Mouse (Mus musculus): Measurements from ENCODE around the gene Clec16a.

Gene Clec16a

DNA sequence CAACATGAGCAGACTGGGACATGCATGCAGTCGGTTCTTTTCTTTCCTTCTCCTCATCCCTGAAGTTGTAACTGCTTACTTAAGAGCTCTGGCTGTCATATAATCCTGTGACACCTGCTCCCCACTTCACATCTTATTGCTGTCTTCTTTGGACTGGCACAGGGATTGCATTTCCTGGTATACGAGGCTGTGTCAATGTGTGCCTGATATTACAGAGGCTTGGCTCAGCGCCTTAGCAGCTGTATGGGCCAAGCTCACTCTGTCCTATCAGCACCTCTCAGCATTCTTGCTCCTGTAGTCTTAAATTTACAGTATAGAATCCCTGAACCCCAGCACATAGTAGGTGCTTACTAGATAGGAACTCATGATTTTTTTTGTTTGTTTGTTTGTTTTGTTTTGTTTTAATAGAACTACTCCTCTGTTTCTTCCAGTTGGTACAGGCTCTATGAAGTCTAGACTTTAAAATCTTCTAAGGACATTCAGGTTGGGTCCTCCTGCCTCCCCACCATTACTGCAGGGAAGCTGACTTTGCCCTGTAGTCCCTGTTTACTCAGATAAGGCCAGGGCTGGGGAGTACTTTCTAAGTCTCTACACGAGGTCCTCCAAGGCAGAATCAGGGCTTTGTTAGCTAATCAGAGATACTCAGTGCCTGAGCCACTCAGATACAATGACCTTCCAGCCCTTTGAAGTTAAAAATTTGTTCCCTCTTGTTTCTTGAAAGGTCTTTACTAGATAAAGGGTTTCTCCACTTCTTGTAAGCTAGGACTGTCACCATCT, 97.9 kb downstream of the Clec16a start:
- no peak for DNase-seq (ENCODE audit: low read depth, low spot score)

DNA sequence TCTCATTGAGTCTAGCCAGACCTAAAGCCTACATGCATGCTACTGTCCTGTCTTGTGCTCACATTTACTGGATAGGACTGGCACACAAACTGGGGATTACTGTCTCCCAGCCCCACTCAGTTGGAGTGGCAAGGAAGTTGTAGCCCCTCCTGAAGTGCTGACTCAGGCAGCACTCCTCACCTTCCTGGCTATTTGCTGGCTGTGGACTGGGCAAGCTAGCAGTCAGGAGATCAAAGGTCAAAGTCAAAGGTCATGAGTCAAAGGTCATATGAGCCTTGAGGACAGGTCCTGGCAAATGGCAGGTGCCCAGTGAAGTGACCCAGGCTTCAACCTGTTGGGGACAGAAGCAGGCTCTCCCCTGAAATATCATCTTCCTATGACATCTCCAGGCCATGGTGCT, 99.1 kb downstream of the Clec16a start:
- DNase-seq (ENCODE audit: low read depth, low spot score), result no peak

- no peak for DNase-seq (ENCODE audit: low read depth, low spot score)
Measured at GRCm38 (mm10) chr16:10644731-10645130, 99.6 kb downstream of the Clec16a start.

- DNase-seq (ENCODE audit: low read depth, low spot score), result peak; percentile 44
Measured at GRCm38 (mm10) chr16:10651804-10652203, 106.7 kb downstream of the Clec16a start.

DNA sequence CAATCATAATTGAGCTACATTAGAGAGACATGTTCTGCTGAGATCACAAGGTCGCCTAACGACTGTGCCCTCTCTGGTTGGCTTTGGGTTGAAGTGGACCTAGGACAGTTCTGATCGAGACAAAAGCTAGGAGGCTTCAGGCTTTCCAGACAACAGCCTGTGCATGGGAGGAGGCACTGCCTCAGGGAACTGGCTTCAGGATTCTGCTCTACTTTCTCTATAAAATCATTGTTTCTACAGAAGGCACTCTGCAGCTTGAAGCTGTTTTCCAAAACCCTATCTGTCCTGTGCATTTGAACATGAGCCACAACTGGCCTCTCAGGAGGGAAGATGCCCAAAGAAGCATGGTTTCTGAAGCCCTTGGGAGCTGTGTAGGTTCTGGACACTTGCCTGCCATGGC, 107.8 kb downstream of the Clec16a start:
- no peak for DNase-seq (ENCODE audit: low read depth, low spot score)

GRCm38 (mm10) chr16:10655236-10655635, 110.1 kb downstream of the Clec16a start:
- DNase-seq (ENCODE audit: low read depth, low spot score), result no peak

GRCm38 (mm10) chr16:10655926-10656325, 110.8 kb downstream of the Clec16a start:
- DNase-seq (ENCODE audit: low read depth, low spot score), result no peak

DNA sequence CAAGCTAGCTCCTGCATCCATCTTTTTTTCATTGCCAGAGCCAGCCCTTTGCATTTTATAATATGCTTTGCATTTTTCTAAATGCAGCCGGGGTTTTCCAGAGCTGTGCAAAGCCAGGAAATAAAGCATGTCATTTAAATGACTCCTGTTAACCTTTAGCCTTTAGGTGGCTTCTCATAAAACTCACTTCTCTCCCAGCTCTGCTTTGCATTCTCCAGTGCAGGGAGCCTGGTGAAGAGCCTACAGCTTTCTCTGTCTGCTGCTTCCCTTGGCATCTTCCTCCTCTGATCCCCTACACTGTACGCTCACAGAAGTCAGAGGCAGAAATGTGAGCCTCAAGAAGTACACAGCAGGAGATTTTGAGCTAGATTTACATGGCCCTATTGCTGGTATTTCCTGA, 111.3 kb downstream of the Clec16a start:
- no peak for DNase-seq (ENCODE audit: low read depth, low spot score)

- no peak for DNase-seq (ENCODE audit: low read depth, low spot score)
Measured at GRCm38 (mm10) chr16:10656939-10657338, 111.8 kb downstream of the Clec16a start.

- DNase-seq (ENCODE audit: low read depth, low spot score), result no peak
Measured at GRCm38 (mm10) chr16:10659211-10659610, 114.1 kb downstream of the Clec16a start.

DNA sequence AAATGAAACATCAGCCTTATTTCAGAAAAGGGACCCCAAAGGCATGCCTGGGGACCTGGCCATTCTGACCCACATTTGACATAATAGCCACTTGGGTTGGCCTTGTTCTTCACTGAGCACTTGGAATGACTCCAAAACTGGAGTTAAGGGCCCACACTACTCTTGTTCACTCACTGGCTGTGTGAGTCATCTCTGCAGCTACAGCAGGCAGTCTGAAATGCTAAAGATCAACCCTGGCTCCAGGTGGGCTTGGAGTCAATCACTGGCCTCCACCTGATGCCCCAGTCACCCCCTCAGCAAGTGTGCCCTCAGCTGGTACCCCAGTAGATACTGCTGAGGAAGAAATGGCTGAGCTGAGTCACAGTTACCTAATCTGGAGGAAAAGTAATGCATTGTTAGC, 115.4 kb downstream of the Clec16a start:
- no peak for DNase-seq (ENCODE audit: low read depth, low spot score)

DNA sequence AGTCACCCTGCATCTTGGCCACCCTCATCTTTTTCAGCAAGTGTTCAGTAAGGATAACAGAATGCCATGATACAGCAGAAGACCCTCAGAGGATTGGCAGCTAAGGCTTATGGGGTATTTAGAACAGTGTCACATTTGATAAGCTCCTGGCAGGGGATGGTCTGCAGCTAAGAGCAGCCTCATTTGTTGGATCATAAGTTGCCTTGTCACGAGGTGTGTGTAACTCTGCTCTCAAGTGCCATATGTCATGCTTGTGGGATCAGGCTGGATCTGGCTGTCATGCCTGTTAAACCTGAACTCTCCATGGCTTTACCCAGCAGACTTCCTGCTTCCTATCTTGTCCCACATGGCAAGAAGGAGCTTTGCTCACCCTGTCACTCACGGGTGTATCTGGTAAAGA, 116.2 kb downstream of the Clec16a start:
- DNase-seq (ENCODE audit: low read depth, low spot score), result no peak

GRCm38 (mm10) chr16:10663890-10664731, 119.0 kb downstream of the Clec16a start:
- DNase-seq (ENCODE audit: low read depth, low spot score), result no peak

GRCm38 (mm10) chr16:10664921-10665894, 120.1 kb downstream of the Clec16a start:
- no peak for DNase-seq (ENCODE audit: low read depth, low spot score)

DNA sequence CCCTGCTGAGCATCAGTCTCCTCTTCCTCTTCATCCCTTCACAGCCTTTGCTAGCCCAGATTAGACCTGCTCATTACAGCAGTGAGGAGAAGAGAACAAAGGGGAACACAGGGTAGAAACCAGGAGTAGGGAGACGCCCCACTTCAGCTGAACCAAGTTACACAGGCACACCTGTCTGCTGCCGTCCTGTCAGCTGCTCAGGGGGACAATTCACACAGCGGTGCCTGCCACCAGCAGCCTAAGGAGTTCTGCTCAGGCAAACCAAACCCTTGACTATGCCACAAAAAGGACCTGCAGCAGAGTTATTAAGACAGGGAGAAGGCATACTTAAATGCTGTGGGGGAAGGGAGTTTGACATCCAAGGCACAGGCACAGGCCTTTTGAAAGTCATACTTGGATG, 121.6 kb downstream of the Clec16a start:
- DNase-seq (ENCODE audit: low read depth, low spot score), result no peak

DNA sequence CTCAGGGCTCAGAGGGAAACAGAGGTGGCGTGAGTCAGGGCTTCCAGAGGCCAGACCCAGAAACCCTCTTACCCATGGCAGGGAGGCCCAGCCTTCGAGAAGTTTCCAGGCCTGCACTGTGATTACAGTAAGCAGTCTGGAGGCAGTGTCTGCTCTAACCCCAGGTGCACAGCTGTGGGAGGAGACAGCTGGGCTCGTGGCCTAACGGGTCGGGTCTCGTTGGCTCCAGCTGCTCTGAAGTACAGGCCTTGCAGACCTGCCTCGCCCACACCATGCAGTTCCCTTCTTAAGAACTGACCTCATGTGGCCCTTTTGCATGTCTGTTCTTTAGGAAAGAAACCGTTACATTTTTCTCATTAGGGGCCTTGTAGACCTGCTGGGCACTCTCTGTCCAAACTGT, 123.3 kb downstream of the Clec16a start:
- DNase-seq (ENCODE audit: low read depth, low spot score), result no peak

GRCm38 (mm10) chr16:10668991-10669703, 124.0 kb downstream of the Clec16a start:
- DNase-seq (ENCODE audit: low read depth, low spot score), result peak; percentile 37

GRCm38 (mm10) chr16:10669936-10670335, 124.8 kb downstream of the Clec16a start:
- DNase-seq (ENCODE audit: low read depth, low spot score), result no peak

DNA sequence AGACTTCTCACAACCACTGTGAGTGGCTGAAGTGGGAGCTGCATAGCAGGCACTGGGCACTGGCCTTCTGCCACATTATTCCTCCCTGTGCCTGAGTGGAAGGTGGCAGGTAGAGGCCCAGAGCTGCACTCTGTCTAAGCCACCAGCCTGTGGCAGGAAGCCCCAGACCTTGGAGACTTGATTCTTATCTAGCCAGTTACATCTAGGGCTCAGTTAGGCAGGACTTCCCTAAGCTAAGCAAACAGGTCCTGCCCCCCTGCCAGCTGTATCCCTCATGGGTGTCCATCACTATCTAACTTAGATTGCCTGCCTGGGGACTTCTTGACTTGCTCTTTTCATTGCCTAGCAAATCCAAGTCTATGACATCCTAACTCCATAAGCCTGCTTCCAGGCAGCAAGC, 127.4 kb downstream of the Clec16a start:
- no peak for DNase-seq (ENCODE audit: low read depth, low spot score)

DNA sequence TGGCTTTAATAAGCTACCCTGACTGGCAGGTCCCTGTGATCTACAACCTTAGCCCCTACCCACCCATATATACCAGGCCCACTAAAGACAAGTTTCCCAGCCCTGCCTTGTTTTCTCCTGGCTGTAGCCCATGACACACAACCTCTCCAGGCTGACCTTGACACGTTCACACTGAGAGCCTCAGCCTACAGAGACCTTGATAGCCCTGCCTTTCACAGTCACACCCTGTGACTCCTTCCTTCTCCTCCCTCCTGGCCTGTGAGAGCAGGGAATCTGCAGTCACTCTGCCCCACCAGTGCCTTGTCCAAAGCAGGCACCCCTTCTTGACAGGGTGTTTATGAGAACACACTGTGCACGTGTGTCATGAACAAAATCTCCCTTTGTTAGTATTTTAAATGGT, 128.9 kb downstream of the Clec16a start:
- peak; percentile 46 for DNase-seq (ENCODE audit: low read depth, low spot score)

DNA sequence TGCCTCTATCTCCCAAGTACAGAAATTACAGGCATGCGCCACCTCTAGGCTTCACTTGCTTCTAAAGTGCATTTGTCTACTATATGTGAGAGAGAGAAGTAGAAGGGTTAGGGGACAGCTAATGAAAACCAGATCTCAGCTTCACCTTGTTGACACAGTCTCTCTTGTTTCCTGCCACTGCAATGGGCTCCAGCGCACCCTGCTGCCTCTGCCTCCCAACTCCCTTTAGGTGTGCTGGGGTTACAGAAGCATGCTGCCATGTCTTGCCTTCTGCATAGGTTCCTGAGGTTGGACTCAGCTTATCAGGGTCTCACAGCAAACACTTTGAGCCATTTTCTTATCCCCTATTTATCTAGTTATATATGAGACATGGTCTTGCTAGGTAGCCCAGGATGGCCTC, 129.8 kb downstream of the Clec16a start:
- no peak for DNase-seq (ENCODE audit: low read depth, low spot score)
